Mouse (Mus musculus) ES-E14 (cell line): ENCODE results near the gene Pilrb2. TPM values are rescaled to one million over a fixed set of nuclear protein-coding genes. Genes with fewer than 3 reads are reported as not detected.
"Not testable (repeated sequence)": the region's sequence is repeated elsewhere in the genome, so short reads cannot be mapped to it uniquely, and the experiment has no call there.

Experiments used
- DNase-seq: peaks from one replicate; pipeline ENCODE4 v3.0.0-alpha.2; 2013; ENCODE audit warnings: low read depth, low spot score
- H3K27ac ChIP-seq: 2 replicates; pipeline ENCODE4 v1.5.1; 2012; ENCODE audit warnings: low read depth, mild to moderate bottlenecking, low read length, moderate library complexity, mixed read lengths; ENCODE audit not compliant: poor library complexity, insufficient read depth, severe bottlenecking
- H3K36me3 ChIP-seq: 2 replicates; pipeline ENCODE4 v1.6.1; 2012; ENCODE audit warnings: mild to moderate bottlenecking, low read length, moderate library complexity, mixed read lengths; ENCODE audit not compliant: control insufficient read depth, poor library complexity, insufficient read depth, severe bottlenecking
- H3K4me1 ChIP-seq, 2 experiments: fragments of 150-350 bp in 1 of 2; sonication (generic) in 1 of 2; 2 replicates each; pipeline ENCODE4 v1.6.1; 2012; ENCODE audit warnings: low read length in 2 of 2, mild to moderate bottlenecking in 1 of 2, mixed read lengths in 1 of 2; ENCODE audit not compliant: control insufficient read depth in 2 of 2, insufficient read depth in 2 of 2, poor library complexity in 1 of 2
- H3K4me3 ChIP-seq, 2 experiments: fragments of 150-350 bp in 1 of 2; sonication (generic) in 1 of 2; 2 replicates each; pipeline ENCODE4 v1.5.1; 2012; ENCODE audit warnings: low read length in 2 of 2, low read depth in 1 of 2, mild to moderate bottlenecking in 1 of 2, mixed read lengths in 1 of 2; ENCODE audit not compliant: insufficient read depth in 1 of 2, poor library complexity in 1 of 2, severe bottlenecking in 1 of 2
- H3K9ac ChIP-seq: 2 replicates; pipeline ENCODE4 v1.6.1; 2012; ENCODE audit warnings: low read depth, mild to moderate bottlenecking, low read length, mixed read lengths; ENCODE audit not compliant: poor library complexity, insufficient read depth, severe bottlenecking
- H3K9me3 ChIP-seq: fragments of 150-350 bp; sonication (generic); 2 replicates; pipeline ENCODE4 v1.6.1; 2012; ENCODE audit warnings: low read depth, mild to moderate bottlenecking, low read length; ENCODE audit not compliant: control insufficient read depth, insufficient read depth
- CHD2 ChIP-seq: IDR thresholded peaks from 2 replicates; pipeline ENCODE4 v1.6.1; 2014; ENCODE audit warnings: mild to moderate bottlenecking, low read depth, low read length, inconsistent platforms
- HCFC1 ChIP-seq: IDR thresholded peaks from 2 replicates; pipeline ENCODE4 v1.6.1; 2012; ENCODE audit warnings: low read length, inconsistent platforms, borderline replicate concordance; ENCODE audit not compliant: insufficient read depth
- MAFK ChIP-seq: IDR thresholded peaks from 2 replicates; pipeline ENCODE4 v1.6.1; 2014; ENCODE audit warnings: mild to moderate bottlenecking, low read depth, low read length, inconsistent platforms; ENCODE audit not compliant: insufficient read depth
- ZC3H11A ChIP-seq: IDR thresholded peaks from 2 replicates; pipeline ENCODE4 v1.6.1; 2012; ENCODE audit warnings: low read depth, mild to moderate bottlenecking, inconsistent platforms, low read length, borderline replicate concordance
- ZNF384 ChIP-seq: IDR thresholded peaks from 2 replicates; pipeline ENCODE4 v1.6.1; 2012; ENCODE audit warnings: low read depth, low read length, inconsistent platforms
- in situ Hi-C, 2 experiments: fragments of 600-800 bp; cut with MboI; formaldehyde crosslinking; loops; one replicate each; pipeline ENCODE4 v1.15.1; 2025; ENCODE audit warnings: low sequenced_read_pairs in 2 of 2, inconsistent platforms in 1 of 2; ENCODE audit not compliant: unreplicated experiment in 2 of 2
- total RNA-seq: library from RNA; depleted of rRNA; stranded (reverse); fragments of 300-350 nt; gene quantifications from 2 replicates; pipeline ENCODE4 v1.2.3, GENCODE M21; 2012; rRNA removed

The Pilrb2 gene
- total RNA-seq: not detected in 2 replicates

DNA sequence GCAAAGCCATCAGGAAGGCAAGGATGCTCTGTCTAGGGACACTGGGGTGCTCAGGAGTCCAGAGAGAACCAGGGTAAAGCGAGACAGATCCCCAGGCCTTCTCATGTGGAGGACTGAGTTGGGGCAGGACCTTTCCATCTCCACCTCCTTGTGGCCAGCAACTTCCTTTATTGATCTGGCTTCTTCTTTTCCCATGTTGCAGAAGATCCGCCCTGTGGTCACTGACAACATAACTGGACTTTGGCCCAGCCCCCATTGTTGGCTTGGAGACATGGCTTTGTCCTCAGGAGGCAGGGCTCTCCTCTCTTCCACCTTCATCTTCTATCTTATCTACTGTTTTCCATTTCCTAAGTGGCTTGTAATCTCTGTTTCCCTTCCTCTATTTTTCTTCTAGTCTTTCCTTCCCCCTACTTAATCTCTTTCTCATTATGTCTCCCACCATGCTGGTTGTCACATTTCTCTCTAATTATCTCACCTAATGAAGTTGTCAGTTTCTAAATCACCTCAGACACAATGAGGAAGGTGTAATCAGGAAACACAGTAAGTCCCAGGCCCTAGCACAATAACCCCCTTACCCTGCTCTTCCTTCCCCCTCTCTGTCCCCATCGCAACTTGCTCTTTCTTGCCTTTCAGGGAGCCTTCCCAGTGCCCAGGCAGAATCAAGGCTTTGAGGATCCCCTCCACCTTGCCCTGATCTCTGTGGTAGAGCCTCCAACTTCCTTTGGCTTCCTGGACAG lies at the start of gene Pilrb2:
Pilrb2 (minus strand) TSS at position 172 of the 737 bp plus-strand sequence.
- DNase-seq: not testable (repeated sequence)

DNA sequence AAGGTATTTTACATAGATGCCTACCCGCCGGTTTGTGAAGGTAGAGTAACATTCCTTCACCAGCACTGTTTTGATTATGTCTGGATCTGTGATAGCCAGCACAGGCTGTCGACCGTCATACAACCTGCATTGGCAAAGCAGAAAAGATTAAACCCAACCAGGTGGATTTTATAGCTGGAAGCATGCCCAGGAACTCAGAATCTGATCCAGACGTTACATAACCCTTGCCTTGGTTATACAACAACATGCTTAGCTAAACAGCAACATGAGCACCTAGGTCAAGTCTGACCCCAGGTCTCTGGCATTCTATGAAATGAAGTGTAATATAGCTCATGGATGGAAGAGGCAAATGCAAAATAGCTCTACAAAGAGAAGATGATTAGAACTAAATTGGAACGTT lies 43.9 kb upstream of the Pilrb2 start:
- Histone ChIP-seq H3K27ac (no peak overlapping the region), H3K4me3 (no peak overlapping the region), H3K9ac (no peak overlapping the region), H3K9me3 (no peaks in the 10 kb centered on the region), H3K4me1 (no peaks in the 10 kb centered on the region), H3K36me3 (no peaks in the 10 kb centered on the region)
- DNase-seq: no peak
- TF ChIP-seq HCFC1 (no peak), MAFK (no peak), ZC3H11A (no peak)
- in situ Hi-C loops: no loop called here

More for the DNA sequence above, at the start of gene Pilrb2:
- H3K27ac ChIP-seq, H3K4me3 ChIP-seq, H3K4me1 ChIP-seq, in situ Hi-C loops, H3K9me3 ChIP-seq, H3K9ac ChIP-seq, H3K36me3 ChIP-seq: not testable (repeated sequence)

- no peak for TF ChIP-seq ZC3H11A
- Histone ChIP-seq H3K9ac (no peak overlapping the region), H3K9me3 (no peaks in the 10 kb centered on the region), H3K36me3 (no peaks in the 10 kb centered on the region), H3K4me1 (no peaks in the 10 kb centered on the region), H3K27ac (no peak overlapping the region), H3K4me3 (no peak overlapping the region)
- DNase-seq: no peak
- in situ Hi-C loops: no loop called here
These were observed 42.9 kb upstream of the Pilrb2 start for GRCm38 (mm10) chr5:137914508-137914907.

- no peaks in the 10 kb centered on the region for H3K9me3 ChIP-seq
- H3K36me3 ChIP-seq: no peaks in the 10 kb centered on the region
- no peak overlapping the region for H3K27ac ChIP-seq
- no peaks in the 10 kb centered on the region for H3K4me1 ChIP-seq
- no peak for TF ChIP-seq MAFK
- no peak for TF ChIP-seq ZNF384
- TF ChIP-seq ZC3H11A: no peak
- no peak for TF ChIP-seq HCFC1
- no peak for TF ChIP-seq CHD2
- no peak overlapping the region for H3K4me3 ChIP-seq
- in situ Hi-C loops: no loop called here
- DNase-seq: no peak
- no peak overlapping the region for H3K9ac ChIP-seq
These were observed 38.1 kb upstream of the Pilrb2 start for GRCm38 (mm10) chr5:137909564-137910262.

DNA sequence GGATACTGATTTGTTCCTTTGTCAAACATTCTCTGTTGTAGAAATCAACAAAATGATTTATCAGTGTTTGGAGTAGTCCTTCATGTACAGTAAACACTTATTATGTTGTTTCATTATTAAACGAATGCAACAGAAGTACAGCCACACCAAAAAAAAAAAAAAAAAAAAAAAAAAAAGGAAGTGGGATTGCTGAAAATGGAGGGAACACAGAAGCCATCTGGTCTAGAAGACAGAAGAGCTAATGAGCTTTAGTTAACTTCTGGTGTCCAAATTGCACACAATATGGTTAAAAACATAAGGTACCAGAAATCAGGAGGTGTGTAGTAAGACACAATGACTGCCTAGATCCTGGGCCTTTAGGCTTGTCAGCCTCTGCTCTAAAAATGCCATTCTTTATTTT lies 26.2 kb upstream of the Pilrb2 start:
- in situ Hi-C loops: loop anchor here in 1 of 2 experiments (10.0 kb wide), 1 partner anchor 57 kb away; no protein-coding TSS in a partner anchor
- Histone ChIP-seq H3K9ac (no peak overlapping the region), H3K27ac (no peak overlapping the region), H3K36me3 (no peaks in the 10 kb centered on the region), H3K4me3 (no peak overlapping the region), H3K4me1 (no peaks in the 10 kb centered on the region), H3K9me3 (no peaks in the 10 kb centered on the region)
- no peak for TF ChIP-seq HCFC1
- no peak for TF ChIP-seq MAFK
- no peak for TF ChIP-seq ZC3H11A
- no peak for TF ChIP-seq ZNF384
- no peak for TF ChIP-seq CHD2
- no peak for DNase-seq
